10 mouse cellular contexts compared by ENCODE assay signal in the genomic region with DNA sequence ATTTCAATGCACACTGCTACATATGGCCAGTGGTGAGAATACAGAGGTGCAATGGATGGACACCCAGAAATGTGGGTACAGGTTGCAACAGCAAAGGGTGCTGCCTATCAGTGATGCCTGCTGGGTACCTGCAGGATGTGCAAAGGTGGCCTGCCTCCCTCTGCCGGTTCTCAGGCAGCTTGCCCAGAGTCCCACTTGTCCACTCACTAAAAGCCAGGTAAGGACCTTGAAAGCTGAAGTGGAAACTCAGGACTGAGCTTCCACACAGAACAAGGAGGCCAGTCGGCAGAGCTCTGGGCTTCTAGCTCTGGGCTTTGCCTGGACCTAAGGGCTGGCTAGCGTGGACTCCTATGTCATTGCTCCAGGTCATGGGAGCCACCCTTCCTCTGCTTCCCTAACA. TPM values are rescaled to one million over a fixed set of nuclear protein-coding genes. Genes with fewer than 3 reads are reported as not detected.
DNase-seq lines count a peak whose midpoint lies in the region; ATAC-seq and TF ChIP-seq lines count a peak whose summit lies in the region.
"Had no signal": no experiment of that assay in that cellular context is flagged by ENCODE, and none has a peak within 500 bp of the region (broad histone marks: within the 10 kb centered on the region; RNA-seq: fewer than 3 reads in every experiment).

No protein-coding gene starts in this region.

- no peak for ATAC-seq in heart, embryonic 11.5 days (replicated peaks; ENCODE audit: insufficient number of reproducible peaks, low FRiP score, low TSS enrichment)
- no peak for ATAC-seq in lung, embryonic 16.5 days (ENCODE audit: low read depth)

- H3K9ac ChIP-seq in heart, embryonic 11.5 days (ENCODE audit: low read depth, low read length) = peak overlapping the region; percentile 40; the same call in 1 of the 2 replicates
- peak overlapping the region; percentile 61 for H3K9ac ChIP-seq in lung, embryonic 16.5 days (ENCODE audit: low read length)

- H3K9me3 ChIP-seq in heart, embryonic 11.5 days (replicated peaks; ENCODE audit: control insufficient read depth, low read length) = no peaks in the 10 kb centered on the region
- no peaks in the 10 kb centered on the region for H3K9me3 ChIP-seq in lung, embryonic 16.5 days (ENCODE audit: control insufficient read depth, low read length)

- H3K36me3 ChIP-seq in heart, embryonic 11.5 days (ENCODE audit: control insufficient read depth, insufficient read depth, low read length) = no peaks in the 10 kb centered on the region
- H3K36me3 ChIP-seq in testis, adult 2 months (ENCODE audit: control insufficient read depth, insufficient read depth, low read length) = no peaks in the 10 kb centered on the region
- peaks cover 5% of the 10 kb centered on the region; the same call in 1 of the 2 replicates for H3K36me3 ChIP-seq in lung, embryonic 16.5 days (ENCODE audit: control insufficient read depth, insufficient read depth, low read length)

- H3K27ac ChIP-seq in heart, embryonic 11.5 days (ENCODE audit: low read depth, low read length) = peak overlapping the region; percentile 76
- H3K27ac ChIP-seq in testis, adult 2 months (ENCODE audit: control insufficient read depth, insufficient read depth, low read depth, low read length) = peak overlapping the region; percentile 11; the same call in 1 of the 2 replicates
- H3K27ac ChIP-seq in lung, embryonic 16.5 days (ENCODE audit: low read length) = peak overlapping the region; percentile 92
- H3K27ac ChIP-seq: macrophage had no signal

- no peak for TF ChIP-seq POLR2A in testis, adult 2 months (IDR thresholded peaks at IDR 0.05; ENCODE audit: control insufficient read depth, low read depth, low read length)

- H3K4me1 ChIP-seq in heart, embryonic 11.5 days (ENCODE audit: control insufficient read depth, insufficient read depth, low read length) = peaks cover 53% of the 10 kb centered on the region
- H3K4me1 ChIP-seq in testis, adult 2 months (ENCODE audit: control insufficient read depth, insufficient read depth, low read length) = peaks cover 22% of the 10 kb centered on the region
- H3K4me1 ChIP-seq in lung, embryonic 16.5 days (replicated peaks; ENCODE audit: control insufficient read depth, insufficient read depth, low read length) = peaks cover 73% of the 10 kb centered on the region

- DNase-seq in heart, adult 11 months = no peak
- DNase-seq in testis, postnatal 14 days (ENCODE audit: low spot score) = no peak
- no peak for DNase-seq in urinary bladder, postnatal 25 days (ENCODE audit: low spot score)
- no peak for DNase-seq in layer of hippocampus, adult 9-11 months
- no peak for DNase-seq in cerebellum, postnatal 14 days
- DNase-seq: cerebellum, postnatal 36 days had no signal

- H3K27me3 ChIP-seq in heart, embryonic 11.5 days (ENCODE audit: control insufficient read depth, insufficient read depth, low read length) = peaks cover 72% of the 10 kb centered on the region
- no peaks in the 10 kb centered on the region for H3K27me3 ChIP-seq in testis, adult 2 months (ENCODE audit: control insufficient read depth, insufficient read depth, low read length)
- peaks cover 7% of the 10 kb centered on the region for H3K27me3 ChIP-seq in lung, embryonic 16.5 days (ENCODE audit: control insufficient read depth, insufficient read depth, low read depth, low read length)

- TF ChIP-seq CTCF in testis, adult 2 months (IDR thresholded peaks at IDR 0.05; ENCODE audit: control insufficient read depth, insufficient read depth, insufficient replicate concordance, low read depth, low read length) = no peak

- 48% methylated on average over 3 of the region's 3 CpGs for WGBS in heart, embryonic 11.5 days (ENCODE audit: insufficient replicate concordance)
- WGBS in lung, embryonic 16.5 days = 36% methylated on average over 3 of the region's 3 CpGs

- no peak overlapping the region for H3K4me3 ChIP-seq in heart, embryonic 11.5 days (ENCODE audit: low read depth, low read length)
- H3K4me3 ChIP-seq in testis, adult 2 months (ENCODE audit: control insufficient read depth, low read depth, low read length) = no peak overlapping the region
- no peak overlapping the region for H3K4me3 ChIP-seq in lung, embryonic 16.5 days (ENCODE audit: low read length)

- no peak overlapping the region for H3K4me2 ChIP-seq in heart, embryonic 11.5 days
- H3K4me2 ChIP-seq in lung, embryonic 16.5 days (ENCODE audit: low read depth, low read length) = no peak overlapping the region

RNA-seq across cellular contexts. Expression of a gene that starts 10.1 kb away (rescaled TPM):
- polyA plus RNA-seq in heart, embryonic 11.5 days (2014; fragmentation: Nextera tagmentation; extraction: Ambion mirVana) = 19.5 and 22.9 TPM in 2 replicates
- 0.93 and 1.2 TPM in 2 replicates for polyA plus RNA-seq in testis, adult 2 months (2012; rRNA removed)
- 11.4 and 12.5 TPM in 2 replicates for polyA plus RNA-seq in lung, embryonic 16.5 days (2015; fragmentation: Nextera tagmentation; extraction: Ambion mirVana)

RNA-seq across cellular contexts. Expression of a gene that starts 11.5 kb away (rescaled TPM):
- 3.4 and 5.4 TPM in 2 replicates for polyA plus RNA-seq in heart, embryonic 11.5 days (2014; fragmentation: Nextera tagmentation; extraction: Ambion mirVana)
- 0.32 TPM in 2 replicates for polyA plus RNA-seq in testis, adult 2 months (2012; rRNA removed)
- polyA plus RNA-seq in lung, embryonic 16.5 days (2015; fragmentation: Nextera tagmentation; extraction: Ambion mirVana) = 3.1 and 3.7 TPM in 2 replicates
- polyA plus RNA-seq: macrophage had no signal

RNA-seq across cellular contexts. Expression of a gene that starts 23.6 kb away (rescaled TPM):
- polyA plus RNA-seq in heart, embryonic 11.5 days (2014; fragmentation: Nextera tagmentation; extraction: Ambion mirVana) = 19.1 and 19.6 TPM in 2 replicates
- polyA plus RNA-seq in testis, adult 2 months (2012; rRNA removed) = 27.5 and 28.2 TPM in 2 replicates
- polyA plus RNA-seq in lung, embryonic 16.5 days (2015; fragmentation: Nextera tagmentation; extraction: Ambion mirVana) = 16.9 and 19.5 TPM in 2 replicates

RNA-seq across cellular contexts. Expression of a gene that starts 25.2 kb away (rescaled TPM):
- 49.7 and 51.6 TPM in 2 replicates for polyA plus RNA-seq in heart, embryonic 11.5 days (2014; fragmentation: Nextera tagmentation; extraction: Ambion mirVana)
- polyA plus RNA-seq in testis, adult 2 months (2012; rRNA removed) = 131 and 161 TPM in 2 replicates
- polyA plus RNA-seq in lung, embryonic 16.5 days (2015; fragmentation: Nextera tagmentation; extraction: Ambion mirVana) = 54.7 and 58.8 TPM in 2 replicates

RNA-seq across cellular contexts. Expression of a gene that starts 48.7 kb away (rescaled TPM):
- 52.3 and 55.9 TPM in 2 replicates for polyA plus RNA-seq in heart, embryonic 11.5 days (2014; fragmentation: Nextera tagmentation; extraction: Ambion mirVana)
- polyA plus RNA-seq in testis, adult 2 months (2012; rRNA removed) = 2.1 and 2.3 TPM in 2 replicates
- polyA plus RNA-seq in lung, embryonic 16.5 days (2015; fragmentation: Nextera tagmentation; extraction: Ambion mirVana) = 83.2 and 87.4 TPM in 2 replicates

Comparison
In these comparisons a context has a peak if more than half of its experiments do, and no peak if none do; other contexts are left out.
1. H3K27ac ChIP-seq: peak in every context shown above with its lines; median percentile 92 in lung, embryonic 16.5 days; 76 in heart, embryonic 11.5 days; 11 in testis, adult 2 months.